In the genomic region with DNA sequence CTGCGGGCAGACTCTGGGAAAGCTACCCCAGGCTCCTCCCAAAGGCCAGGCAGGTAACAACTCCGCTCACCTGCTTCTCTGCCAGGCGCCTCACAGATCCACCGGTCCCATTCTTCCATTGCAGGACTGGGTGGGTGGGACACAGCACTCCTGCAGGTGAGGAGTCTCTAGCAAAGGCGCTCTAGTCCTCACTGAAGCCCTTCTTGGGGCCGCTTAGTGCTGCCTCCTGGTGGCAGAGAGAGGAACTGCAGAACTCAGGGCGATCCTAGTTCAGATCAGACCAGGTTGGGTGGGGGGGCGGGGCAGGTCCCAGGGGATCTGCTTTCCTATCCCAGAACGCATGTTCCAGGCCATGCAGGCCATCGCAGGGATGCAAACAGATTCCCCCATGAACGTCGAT, we compare ENCODE assay signal across 9 mouse cellular contexts. TPM values are rescaled to one million over a fixed set of nuclear protein-coding genes. Genes with fewer than 3 reads are reported as not detected.
DNase-seq lines count a peak whose midpoint lies in the region; ATAC-seq lines count a peak whose summit lies in the region.
"Had no signal": no experiment of that assay in that cellular context is flagged by ENCODE, and none has a peak within 500 bp of the region (broad histone marks: within the 10 kb centered on the region; RNA-seq: fewer than 3 reads in every experiment).

No protein-coding gene starts in this region.

- no peak overlapping the region for H3K27ac ChIP-seq in heart, embryonic 15.5 days
- H3K27ac ChIP-seq: limb, embryonic 12.5 days had no signal

- no peaks in the 10 kb centered on the region; the same call in 1 of the 2 replicates for H3K4me1 ChIP-seq in heart, embryonic 15.5 days (replicated peaks)

- no peaks in the 10 kb centered on the region for H3K9me3 ChIP-seq in heart, embryonic 15.5 days (replicated peaks)
- H3K9me3 ChIP-seq: limb, embryonic 12.5 days had no signal

- WGBS in heart, embryonic 15.5 days = 16% methylated on average over 12 of the region's 12 CpGs

- no peak overlapping the region for H3K4me2 ChIP-seq in heart, embryonic 15.5 days

- peak; percentile 36; the same call in 1 of the 2 replicates for ATAC-seq in heart, embryonic 15.5 days (replicated peaks; ENCODE audit: insufficient number of reproducible peaks, insufficient read depth, low FRiP score, low read depth)
- ATAC-seq in activated CD4-positive, CD25-positive, alpha-beta regulatory T cell, adult 4 months = no peak

- 0 out of 2 replicates have a peak, but pooled peaks cover 9% of the 10 kb centered on the region for H3K27me3 ChIP-seq in heart, embryonic 15.5 days

- H3K4me3 ChIP-seq in heart, embryonic 15.5 days = no peak overlapping the region
- H3K4me3 ChIP-seq: limb, embryonic 12.5 days had no signal

- DNase-seq in ES-CJ7 (ENCODE audit: low read depth, low spot score) = peak; percentile 90
- peak; percentile 76 to 89 for DNase-seq in adrenal gland, adult (ENCODE audit: inconsistent age in 2 of 2, low spot score in 1 of 2)
- peak; percentile 86 for DNase-seq in embryo, embryonic 10 days (ENCODE audit: low spot score)
- peak; percentile 74 to 75 for DNase-seq in kidney, postnatal 25 days
- peak; percentile 83 for DNase-seq in lung, postnatal 10 days
- DNase-seq in right cerebral cortex, postnatal 4 days = peak; percentile 49

- H3K36me3 ChIP-seq in heart, embryonic 15.5 days = no peaks in the 10 kb centered on the region
- H3K36me3 ChIP-seq: limb, embryonic 12.5 days had no signal

- no peak overlapping the region for H3K9ac ChIP-seq in heart, embryonic 15.5 days
- H3K9ac ChIP-seq: limb, embryonic 12.5 days had no signal

RNA-seq across cellular contexts. Expression of a gene that starts 0.9 kb away (rescaled TPM):
- polyA plus RNA-seq in heart, embryonic 15.5 days (2015; fragmentation: Nextera tagmentation; extraction: Ambion mirVana) = not detected in 2 replicates
- not detected for polyA plus RNA-seq in activated CD4-positive, CD25-positive, alpha-beta regulatory T cell, adult 4 months (2017; shearing (Covaris generic))
- polyA plus RNA-seq: limb, embryonic 12.5 days had no signal

RNA-seq across cellular contexts. Expression of a gene that starts 29.8 kb away (rescaled TPM):
- 2.1 and 2.4 TPM in 2 replicates for polyA plus RNA-seq in heart, embryonic 15.5 days (2015; fragmentation: Nextera tagmentation; extraction: Ambion mirVana)
- not detected for polyA plus RNA-seq in activated CD4-positive, CD25-positive, alpha-beta regulatory T cell, adult 4 months (2017; shearing (Covaris generic))

RNA-seq across cellular contexts. Expression of a gene that starts 47.5 kb away (rescaled TPM):
- 11.4 and 15.8 TPM in 2 replicates for polyA plus RNA-seq in heart, embryonic 15.5 days (2015; fragmentation: Nextera tagmentation; extraction: Ambion mirVana)
- under 1 TPM; 0.37 to 0.41 TPM for polyA plus RNA-seq in activated CD4-positive, CD25-positive, alpha-beta regulatory T cell, adult 4 months (2017; shearing (Covaris generic))
